Mouse (Mus musculus): ENCODE measurements around the gene Impdh1. TPM values are rescaled to one million over a fixed set of nuclear protein-coding genes. Genes with fewer than 3 reads are reported as not detected.

Gene Impdh1
- polyA plus RNA-seq (2015; fragmentation: Nextera tagmentation; extraction: Ambion mirVana): 15.9 and 20.6 TPM in 2 replicates

DNA sequence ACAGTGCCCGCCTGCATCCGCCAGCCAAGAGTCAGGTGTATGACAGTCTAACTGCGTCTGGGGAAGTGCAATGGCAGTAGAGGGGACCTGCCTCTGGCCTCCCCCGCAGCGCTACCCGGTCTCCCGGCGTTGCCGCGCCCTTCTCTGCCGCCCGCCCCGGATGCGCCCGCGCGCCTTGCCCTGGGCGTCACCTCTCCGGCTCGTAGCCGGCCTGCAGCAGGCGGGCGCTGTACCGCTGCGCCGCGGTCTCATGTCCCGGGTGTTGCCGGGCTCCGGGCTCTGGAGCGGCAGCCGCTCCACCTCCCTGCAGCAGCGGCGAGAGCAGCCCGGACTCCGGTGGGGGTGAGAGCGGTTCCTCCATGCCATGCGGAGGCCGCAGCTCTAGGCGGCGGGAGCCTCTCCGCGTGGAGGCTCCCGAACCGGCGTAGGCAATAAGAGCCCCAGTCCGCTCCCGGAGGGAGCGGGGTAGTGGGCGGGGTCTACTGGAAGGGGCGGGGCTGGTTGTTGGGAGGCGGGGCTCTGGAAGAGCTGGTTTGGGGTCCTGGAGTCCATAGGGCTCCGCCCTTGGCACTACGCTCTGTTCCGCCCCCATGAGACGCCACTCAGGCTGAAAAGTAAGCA lies at the start of gene Impdh1:
Gene Impdh1 (minus strand): TSS at position 484 of the 621 bp plus-strand sequence.

DNA sequence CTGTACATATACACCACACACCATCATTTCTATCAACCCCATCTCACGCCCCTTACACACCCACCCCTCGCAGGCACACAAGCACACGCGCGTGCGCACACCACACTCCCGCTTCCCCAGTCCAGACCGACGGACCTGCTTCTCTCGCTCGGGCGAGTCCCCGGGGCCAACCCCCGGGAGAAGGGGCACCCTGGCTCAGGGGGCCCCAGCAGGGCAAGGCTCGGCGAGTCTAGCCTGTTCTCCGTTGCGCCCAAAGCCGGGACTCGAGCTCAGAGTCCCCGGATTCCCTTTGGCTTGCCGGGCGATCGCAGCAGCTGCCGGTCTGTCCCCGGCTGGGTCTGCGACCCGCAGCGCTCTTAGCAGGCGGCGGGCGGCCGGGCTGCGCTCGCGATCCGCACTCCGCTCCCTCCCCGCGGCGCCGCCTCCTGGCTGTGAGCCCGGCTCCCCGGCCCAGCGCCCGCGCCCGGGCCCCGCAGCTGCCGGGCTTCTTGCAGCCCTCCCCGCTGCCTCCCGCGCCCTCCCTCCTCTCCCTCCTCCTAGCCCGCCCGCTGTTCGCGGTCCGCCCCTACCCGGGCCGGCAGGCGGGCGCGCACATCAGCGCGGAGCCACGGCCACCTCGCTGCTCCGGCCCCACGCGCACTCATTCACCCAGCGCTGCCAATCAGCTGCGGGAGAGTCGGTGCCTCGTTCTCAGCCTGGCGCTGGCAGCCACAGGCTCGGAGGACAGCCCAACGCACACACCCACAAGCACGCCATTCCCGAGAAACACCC lies 37.1 kb downstream of the Impdh1 start, which contains the start of gene Prrt4:
Gene Prrt4 (minus strand): TSS at position 697 of the 771 bp plus-strand sequence.

DNA sequence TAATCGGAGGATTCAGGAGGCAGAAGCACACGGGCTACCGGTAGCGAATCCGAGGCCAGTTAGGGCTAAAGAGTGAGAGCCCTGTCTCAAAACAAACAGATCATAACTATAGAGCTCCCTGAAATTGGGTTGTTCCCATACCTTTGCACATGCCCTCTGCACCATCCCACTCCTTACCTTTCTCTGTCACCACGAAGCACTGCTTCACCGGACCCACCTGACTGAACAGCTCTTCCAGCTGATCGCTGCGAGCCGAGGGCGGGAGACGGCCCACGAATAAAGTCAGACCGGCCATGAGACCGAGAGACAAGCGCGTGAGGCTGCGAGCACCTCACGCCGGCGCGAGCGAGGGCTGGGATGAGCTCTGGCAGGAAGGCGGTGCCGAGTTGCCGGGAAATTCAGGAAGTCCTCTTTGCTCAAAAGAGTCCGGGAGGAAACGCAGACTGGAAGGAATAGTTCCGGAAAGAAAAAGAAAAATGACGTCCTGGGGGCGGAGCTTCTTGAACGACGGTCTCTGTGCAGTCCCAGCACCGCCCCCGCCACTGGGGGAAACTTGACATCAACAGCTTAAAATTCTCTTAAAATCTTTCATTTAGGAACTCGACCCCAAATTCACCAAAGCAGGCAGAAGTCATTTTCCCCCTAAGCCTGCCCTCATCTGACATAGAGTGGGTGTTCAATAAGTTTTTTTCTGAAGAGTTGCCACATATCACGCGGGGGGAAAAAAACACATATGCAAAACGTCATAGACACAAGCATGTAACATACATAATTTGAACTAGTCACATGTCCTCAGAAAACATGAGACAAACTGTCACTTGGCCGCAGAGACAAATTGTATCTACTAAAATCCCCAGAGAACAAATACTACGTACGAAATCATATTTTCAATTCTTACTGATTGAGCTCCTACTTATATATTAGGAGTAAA lies 51.6 kb downstream of the Impdh1 start, which contains the start of gene Rbm28:
Gene Rbm28 (minus strand): TSS at position 693 of the 931 bp plus-strand sequence.

Other genes starting within 250 kb of the Impdh1 start
- gene Lep, start 156.1 kb downstream of the Impdh1 start, polyA plus RNA-seq (2015; fragmentation: Nextera tagmentation; extraction: Ambion mirVana): not detected in 2 replicates
- gene Rbm28, start 51.4 kb downstream of the Impdh1 start, polyA plus RNA-seq (2015; fragmentation: Nextera tagmentation; extraction: Ambion mirVana): 13.7 and 16.4 TPM in 2 replicates
- gene Prrt4, start 36.8 kb downstream of the Impdh1 start, polyA plus RNA-seq (2015; fragmentation: Nextera tagmentation; extraction: Ambion mirVana): 0.16 TPM in 2 replicates
- 19.7 and 22.7 TPM in 2 replicates for gene Hilpda, start 56.1 kb upstream of the Impdh1 start, polyA plus RNA-seq (2015; fragmentation: Nextera tagmentation; extraction: Ambion mirVana)
- gene Fam71f2, start 63.2 kb upstream of the Impdh1 start, polyA plus RNA-seq (2015; fragmentation: Nextera tagmentation; extraction: Ambion mirVana): 0.19 and 0.39 TPM in 2 replicates
- gene Fam71f1, start 102.8 kb upstream of the Impdh1 start, polyA plus RNA-seq (2015; fragmentation: Nextera tagmentation; extraction: Ambion mirVana): not detected in 2 replicates
- gene Calu, start 131.7 kb upstream of the Impdh1 start, polyA plus RNA-seq (2015; fragmentation: Nextera tagmentation; extraction: Ambion mirVana): 78.6 and 88.1 TPM in 2 replicates
- 0.29 and 0.31 TPM in 2 replicates for gene Opn1sw, start 172.1 kb upstream of the Impdh1 start, polyA plus RNA-seq (2015; fragmentation: Nextera tagmentation; extraction: Ambion mirVana)
- 1.1 and 1.7 TPM in 2 replicates for gene Ccdc136, start 179.9 kb upstream of the Impdh1 start, polyA plus RNA-seq (2015; fragmentation: Nextera tagmentation; extraction: Ambion mirVana)
- gene Flnc, start 216.9 kb upstream of the Impdh1 start, polyA plus RNA-seq (2015; fragmentation: Nextera tagmentation; extraction: Ambion mirVana): 1.1 and 1.5 TPM in 2 replicates

Measured in spleen, postnatal 0 days (tissue).